Mouse (Mus musculus): ENCODE data around the gene Rnf213.

DNA sequence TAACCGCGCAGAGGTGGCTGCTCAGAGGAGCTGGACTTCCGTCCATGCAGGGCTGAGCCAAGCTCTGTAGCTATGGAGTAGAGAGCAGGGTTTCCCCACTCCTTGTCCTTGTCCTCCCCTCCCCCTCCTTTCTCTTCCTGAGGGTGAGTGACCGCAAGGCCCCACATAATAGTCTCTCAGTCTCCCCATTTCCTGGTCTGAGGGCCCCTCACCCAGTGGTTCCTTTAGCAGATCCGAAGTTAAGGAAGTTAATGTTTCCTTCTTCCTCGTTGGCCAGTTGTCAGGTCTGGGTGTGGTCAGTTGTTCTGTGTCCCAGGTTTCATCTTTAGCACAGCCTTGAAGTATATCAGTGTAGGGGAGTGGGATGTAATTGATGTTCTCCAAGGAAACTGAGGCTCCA lies 17.5 kb upstream of the Rnf213 start:
- TF ChIP-seq CTCF (IDR thresholded peaks at IDR 0.05; ENCODE audit: low read depth, low read length) (no peak), TAL1 (conservative IDR thresholded peaks at IDR 0.05; ENCODE audit: low read depth, low read length) (no peak), GATA1 (IDR thresholded peaks at IDR 0.05; ENCODE audit: borderline replicate concordance, low read length) (no peak), POLR2AphosphoS5 (IDR thresholded peaks at IDR 0.05; ENCODE audit: insufficient replicate concordance, low read depth, low read length) (no peak), GATA2 (IDR thresholded peaks at IDR 0.05; ENCODE audit: borderline replicate concordance, low read depth, low read length) (no peak)
